Mouse (Mus musculus) cerebellum, postnatal 4 days (tissue): Measurements from ENCODE around the gene Six1.

Experiments
- DNase-seq, 2 experiments: peaks; one replicate each; pipeline ENCODE4 v3.0.0; 2022; ENCODE audit warnings: low spot score in 2 of 2, mixed read lengths in 1 of 2

Six1 gene

DNA sequence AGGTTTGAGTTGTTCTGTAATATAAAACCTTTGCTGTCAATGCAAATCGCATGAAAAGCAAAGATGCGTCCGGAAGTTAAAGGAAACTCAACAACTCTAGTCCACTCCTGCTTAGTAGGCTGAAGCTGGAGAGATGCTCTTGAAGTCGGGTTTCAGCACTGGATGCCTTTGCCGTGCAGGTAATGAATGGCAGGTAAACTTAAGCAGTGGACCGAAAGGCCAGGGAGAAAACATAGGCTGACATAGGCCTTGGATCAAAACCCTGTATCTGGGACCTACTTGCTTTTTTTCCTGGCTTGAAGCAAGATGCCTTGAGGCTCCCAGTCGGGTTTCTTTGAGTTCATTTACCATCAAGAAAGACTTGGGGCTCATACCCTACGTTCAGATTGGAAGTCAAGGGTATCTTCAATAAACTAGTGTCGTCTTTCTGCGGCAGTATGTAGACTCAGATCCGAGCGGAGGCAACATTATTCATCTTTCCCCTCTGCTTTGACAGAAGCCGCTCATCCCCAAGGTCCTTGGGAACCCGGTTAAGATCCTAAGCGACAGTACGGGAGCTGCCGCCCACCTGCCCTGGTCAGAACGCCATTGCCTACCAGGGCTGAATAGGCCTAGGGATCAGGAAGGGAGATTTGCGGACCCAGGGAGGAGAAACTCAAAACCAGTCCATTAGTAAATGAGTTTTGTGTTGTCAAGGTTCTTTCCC, 4.0 kb downstream of the Six1 start:
- no peak for DNase-seq

DNA sequence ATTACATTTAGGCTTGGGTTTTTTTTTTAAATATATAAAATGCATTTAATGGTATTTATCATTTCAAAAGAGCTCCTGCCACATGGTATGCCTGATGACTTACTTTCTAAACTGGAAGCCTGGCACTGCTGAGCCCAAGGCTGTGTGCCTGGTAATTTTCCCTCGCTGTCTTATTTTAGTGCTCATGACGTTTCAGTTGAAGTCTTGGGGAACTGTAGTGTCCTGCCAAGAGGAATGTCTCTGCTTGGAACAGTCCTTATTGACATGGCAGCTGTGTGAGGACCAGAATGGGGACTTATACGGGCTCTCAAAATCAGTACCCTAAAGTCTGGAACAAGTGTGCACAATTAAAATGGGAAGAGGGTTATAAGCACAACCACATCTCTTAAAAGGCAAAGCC, 5.2 kb downstream of the Six1 start:
- DNase-seq, result no peak

DNA sequence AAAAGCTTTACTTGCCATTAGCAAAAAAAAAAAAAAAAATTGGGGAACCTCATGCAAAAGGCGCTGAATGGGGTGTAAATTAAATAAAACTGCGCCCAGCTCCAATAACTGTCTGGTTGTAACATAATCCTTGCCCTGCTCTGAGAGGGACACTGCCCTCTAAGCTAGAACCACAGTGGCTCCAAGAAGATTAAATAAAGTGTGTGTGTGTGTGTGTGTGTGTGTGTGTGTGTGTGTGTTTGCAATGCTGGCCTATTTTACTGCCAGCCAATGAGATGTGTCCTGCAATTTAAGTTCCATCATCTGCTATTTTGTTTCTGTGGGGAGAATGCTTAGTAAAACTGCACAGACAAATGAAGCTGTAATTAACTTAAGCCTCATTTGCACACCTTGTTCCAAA, 6.1 kb downstream of the Six1 start:
- DNase-seq, result no peak

DNA sequence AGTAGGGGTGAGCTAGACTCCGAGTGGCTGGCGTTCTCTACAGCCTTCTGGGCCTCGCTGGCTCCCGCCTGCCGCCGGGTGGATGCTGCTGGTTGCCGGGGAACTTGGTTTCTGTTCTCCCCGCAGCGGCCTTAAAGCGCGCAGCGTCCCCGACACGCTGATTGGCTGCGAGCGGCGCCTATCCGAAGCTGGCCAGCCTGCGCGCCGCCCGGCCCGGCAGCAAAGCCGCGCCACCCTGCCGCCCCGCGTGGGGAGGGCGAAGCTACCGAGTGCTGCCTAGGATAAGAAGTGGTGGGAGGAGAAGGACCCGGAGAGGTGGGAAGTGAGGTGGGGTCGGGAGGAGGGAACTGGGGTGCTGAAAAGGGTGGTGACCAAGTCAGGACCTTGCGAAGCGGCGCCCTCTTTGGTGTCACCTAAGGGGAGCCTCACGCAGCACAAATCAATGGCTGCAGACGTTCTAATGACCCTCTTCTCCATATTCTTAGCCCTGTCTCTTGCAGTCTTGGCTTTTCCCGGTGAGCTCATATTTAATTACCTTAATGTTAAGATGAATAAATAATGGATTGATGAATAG, 7.0 kb downstream of the Six1 start:
- DNase-seq, result no peak

DNA sequence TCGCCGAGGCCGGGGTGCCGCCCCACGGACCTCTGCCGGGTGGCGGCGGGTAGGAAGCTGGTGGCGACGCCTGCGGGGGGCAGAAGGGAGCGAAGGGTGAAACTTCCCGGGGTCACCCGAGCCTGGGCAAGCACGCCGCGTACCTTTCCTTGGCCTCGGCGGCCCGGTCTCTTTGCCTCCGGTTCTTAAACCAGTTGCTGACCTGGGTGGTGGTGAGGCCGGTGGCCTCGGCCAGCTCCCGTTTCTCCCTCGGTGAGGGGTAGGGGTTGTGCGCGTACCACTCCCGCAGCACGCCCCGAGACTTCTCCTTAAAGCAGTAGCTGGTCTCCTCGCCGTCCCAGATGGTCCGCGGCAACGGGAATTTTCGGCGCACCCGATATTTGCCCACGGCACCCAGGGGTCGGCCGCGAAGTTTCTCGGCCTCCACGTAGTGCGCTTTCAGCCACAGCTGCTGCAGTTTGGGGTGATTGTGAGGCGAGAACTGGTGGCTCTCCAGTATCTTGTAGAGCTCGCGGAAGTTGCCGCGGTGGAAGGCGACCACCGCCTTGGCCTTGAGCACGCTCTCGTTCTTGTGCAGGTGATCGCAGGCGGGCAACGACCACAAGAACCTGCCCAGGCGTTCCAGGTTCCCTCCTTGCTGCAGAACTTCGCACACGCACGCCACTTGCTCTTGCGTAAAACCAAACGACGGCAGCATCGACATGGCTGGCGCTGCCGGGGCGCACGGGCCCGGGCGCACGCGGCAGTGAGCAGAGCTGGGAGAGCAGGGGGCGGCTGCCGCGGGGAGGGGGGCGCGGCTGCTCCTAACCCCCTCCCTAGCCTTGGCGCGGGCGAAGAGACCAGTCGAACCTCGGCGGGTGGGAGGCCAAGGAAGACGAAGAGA, 7.7 kb downstream of the Six1 start:
- no peak for DNase-seq

DNA sequence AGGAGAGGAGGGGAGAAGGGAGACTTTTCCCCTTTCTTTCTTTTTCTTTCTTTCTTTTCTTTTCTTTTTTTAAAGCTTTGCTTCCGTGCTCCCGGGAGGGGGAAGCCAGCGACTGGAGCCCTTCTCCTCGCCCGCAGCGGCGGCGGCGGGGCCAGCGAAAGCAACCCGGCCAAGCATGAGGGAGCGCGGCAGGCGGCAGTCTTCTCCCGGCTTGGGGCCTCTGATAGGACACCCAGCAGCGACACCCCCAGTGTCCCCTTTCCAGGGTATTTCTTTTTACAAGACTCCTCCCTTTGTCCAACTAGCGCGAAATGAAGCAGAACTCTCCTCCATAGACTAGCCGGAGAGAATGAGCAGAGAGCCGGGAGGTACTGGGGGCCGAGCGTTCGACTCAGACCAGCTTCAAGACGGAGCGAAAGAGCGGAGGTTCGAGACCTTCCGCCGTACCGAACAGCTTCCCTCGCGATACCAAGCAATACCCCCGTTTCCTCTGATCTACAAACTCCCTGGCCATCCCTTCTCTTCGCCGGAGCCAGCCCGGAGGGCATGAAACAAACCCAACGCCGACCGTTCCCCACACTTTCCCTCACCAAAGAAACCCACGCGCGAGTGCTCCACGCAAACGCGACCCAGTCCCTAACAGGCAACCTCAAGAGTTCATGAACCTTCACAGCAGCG, 8.5 kb downstream of the Six1 start:
- DNase-seq, result no peak

DNA sequence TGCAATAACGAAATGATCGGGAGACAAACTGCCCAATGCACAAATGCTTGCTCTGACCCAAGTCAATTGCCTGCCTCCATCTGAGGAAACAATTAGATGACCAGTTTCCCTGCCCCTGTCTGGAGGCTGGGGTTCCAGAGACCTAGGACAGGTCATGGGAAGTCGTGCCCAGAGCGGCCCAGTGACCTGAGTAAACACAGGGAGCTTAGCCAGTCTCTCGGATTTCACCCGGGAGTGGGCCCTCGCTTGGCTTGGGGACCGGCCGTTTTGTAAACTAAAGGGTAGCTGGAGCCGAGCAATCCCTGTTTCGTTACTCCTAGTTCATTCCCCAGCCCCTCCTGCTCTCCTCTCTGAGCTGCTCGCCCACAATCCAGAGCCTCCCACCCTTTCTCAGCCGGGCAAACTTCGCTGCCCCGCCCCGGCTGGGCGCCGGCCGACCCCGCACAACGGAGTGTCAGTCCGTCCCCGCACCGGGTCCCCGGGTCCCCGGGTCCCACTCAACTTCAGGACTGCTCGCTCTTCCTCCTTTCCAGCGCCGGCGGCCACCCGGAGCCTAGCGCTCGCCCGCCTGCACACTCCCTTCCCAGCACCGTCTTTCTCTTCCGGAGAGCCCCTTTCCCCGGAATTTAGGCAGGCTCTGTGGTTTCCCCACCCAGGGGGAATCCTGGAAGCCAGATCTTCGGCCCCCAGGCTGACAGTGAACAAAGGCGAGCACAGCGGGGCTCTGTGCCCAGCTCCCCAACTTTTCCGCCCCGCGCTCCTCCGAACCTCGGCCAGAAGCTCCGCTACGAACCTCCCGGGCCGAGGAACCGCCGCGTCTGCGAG, 9.3 kb downstream of the Six1 start:
- DNase-seq, result no peak

DNA sequence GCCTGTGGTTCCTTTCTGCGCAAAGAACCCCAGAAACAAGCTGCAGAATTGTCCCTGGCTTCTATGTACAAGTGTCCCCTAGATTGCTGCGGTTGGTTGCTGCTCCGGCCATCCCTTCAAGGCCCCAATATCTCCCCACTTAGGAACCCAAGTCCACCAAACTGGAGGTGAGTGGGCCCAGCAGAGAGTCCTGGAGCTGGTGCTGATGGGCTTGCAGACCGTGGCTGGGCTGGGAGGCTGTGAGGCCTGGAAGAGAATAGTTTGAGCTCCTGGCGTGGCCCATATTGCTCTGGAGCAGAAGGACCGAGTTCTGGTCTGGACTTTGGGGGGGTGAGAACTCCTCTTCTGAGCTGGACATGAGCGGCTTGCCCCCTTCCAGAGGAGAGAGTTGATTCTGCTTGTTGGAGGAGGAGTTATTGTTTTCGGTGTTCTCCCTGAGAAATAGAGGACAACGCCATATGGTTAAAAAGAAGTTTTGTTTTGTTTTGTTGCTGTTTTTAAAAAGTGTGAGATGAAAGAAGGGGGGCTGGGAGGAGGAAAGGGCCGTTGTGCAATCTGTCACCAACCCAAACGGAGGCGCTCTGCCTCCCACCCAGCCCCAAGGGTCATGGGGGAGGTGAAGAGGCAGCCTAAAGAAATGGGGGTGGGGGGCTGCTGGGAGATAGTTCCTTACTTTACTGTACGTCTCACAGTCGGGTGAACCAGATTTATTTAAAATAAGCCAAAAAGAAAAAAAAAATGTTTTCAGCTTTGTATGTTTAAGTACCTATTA, 10.1 kb downstream of the Six1 start:
- DNase-seq, result no peak

DNA sequence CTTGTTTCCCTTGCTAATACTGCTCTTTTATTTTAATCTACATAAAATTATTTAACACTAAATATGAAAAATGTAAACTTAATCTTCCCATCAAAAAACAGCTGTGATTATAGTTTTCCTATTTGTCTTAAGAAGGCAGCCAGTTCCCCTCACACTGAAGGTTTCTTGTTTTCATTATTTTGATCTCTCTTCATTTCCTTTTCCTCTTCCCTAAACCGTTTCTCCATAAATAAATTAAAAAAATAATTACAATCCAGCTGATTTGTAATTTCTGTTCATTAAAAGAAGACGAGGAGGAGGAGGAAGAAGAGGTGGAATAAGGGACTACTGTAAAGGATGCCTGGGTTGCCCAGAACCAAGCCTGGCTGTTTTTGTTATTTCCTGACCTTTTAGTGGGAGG, 10.8 kb downstream of the Six1 start:
- DNase-seq, result no peak

DNA sequence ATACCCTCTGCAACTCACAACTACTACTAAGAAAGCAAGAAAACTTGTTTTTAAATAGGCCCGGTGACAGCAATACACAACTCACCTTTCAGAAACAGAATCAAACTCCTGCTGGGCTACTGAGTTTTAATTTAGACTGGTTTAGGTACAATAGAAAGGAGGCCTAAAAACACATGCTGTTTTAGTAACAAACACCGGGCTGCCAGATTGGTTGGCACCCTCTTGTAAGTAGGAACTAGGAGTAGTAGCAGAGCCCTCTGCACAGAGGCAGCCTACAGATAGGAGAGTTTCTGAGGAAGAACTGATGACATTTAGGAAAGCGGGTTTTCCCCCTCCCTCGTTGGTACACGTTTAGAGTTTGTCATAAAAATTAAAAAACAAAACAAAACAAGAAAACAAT, 11.3 kb downstream of the Six1 start:
- no peak for DNase-seq

DNA sequence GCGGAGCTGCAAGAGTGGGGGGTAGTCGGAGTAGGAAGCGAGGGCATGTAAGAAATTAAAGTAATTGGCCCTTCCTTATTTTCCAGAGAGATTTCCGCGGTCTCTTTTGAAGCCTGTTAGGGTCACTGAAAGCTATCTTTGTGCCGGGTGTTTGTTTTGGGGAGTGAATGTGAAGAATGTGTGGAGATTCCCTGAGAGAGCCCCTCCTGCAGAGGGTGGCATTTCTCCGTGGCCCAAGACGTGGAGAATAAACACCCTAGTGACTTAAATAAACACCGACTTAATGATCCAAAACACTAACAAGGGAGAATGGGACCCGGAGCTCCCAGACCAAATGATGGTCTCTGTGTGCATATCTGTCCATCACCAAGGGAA, 12.4 kb downstream of the Six1 start:
- DNase-seq, result no peak

DNA sequence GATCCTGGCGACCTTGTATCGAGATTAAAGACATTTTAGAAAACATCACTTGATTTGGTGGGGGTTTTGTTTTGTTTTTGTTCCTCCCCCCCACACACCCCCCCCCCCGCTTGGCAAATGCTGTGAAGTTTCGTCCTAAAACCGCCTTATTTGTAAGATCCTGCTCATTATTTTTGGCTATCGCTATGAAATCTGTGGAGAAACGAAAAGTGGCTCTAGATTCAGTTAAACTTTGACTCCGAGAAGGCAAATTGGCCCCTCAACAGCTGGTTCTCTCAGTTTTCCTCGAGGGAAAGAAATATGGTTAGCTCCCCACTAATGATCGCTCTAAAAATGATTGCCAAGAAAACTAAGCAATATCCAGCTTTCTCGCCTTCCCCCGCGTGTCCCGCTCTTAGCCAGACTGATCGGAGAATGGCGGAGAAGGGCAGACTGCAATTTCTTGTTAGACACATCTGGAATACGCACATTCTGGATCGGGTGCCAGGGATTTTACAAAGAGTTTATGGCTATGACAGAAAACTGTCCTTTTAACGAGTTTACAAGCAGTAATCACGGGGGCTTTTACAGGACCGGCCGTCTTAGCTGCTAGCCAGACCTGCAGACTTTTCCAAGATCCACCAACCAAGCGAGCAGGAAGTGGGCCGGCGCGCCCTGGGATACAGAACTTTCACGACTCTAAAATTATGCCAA, 13.0 kb downstream of the Six1 start:
- no peak for DNase-seq

DNA sequence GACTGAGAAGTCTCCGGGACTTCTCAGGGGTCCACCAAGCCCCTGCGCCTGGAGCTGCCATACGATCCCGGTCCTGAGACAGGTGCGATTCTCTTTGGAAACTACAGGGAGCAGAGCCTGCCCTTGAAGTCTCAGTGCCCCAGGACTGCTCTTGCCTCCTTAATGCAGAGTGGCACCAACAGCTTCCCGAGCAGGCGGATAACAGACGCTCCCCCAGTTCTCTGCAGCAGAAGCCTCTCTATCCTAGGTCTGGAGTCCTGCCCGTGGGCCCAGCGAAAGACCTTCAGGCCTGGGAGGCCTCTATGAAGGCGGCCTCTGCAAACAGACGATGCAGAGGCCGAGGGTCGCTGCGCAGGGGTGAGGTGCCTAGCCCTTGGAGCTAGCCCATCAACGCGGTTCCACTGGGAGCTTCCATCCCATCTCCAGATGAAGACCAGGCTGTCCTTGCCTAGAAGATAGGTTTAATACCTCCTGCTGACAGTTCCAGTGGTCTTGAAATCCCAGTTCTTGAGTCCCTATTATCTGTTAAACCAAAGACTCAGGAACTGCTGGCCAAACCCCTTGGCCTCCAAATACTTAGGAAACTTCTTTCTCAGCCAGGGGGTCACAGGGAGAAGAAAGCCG, 13.6 kb downstream of the Six1 start:
- no peak for DNase-seq

DNA sequence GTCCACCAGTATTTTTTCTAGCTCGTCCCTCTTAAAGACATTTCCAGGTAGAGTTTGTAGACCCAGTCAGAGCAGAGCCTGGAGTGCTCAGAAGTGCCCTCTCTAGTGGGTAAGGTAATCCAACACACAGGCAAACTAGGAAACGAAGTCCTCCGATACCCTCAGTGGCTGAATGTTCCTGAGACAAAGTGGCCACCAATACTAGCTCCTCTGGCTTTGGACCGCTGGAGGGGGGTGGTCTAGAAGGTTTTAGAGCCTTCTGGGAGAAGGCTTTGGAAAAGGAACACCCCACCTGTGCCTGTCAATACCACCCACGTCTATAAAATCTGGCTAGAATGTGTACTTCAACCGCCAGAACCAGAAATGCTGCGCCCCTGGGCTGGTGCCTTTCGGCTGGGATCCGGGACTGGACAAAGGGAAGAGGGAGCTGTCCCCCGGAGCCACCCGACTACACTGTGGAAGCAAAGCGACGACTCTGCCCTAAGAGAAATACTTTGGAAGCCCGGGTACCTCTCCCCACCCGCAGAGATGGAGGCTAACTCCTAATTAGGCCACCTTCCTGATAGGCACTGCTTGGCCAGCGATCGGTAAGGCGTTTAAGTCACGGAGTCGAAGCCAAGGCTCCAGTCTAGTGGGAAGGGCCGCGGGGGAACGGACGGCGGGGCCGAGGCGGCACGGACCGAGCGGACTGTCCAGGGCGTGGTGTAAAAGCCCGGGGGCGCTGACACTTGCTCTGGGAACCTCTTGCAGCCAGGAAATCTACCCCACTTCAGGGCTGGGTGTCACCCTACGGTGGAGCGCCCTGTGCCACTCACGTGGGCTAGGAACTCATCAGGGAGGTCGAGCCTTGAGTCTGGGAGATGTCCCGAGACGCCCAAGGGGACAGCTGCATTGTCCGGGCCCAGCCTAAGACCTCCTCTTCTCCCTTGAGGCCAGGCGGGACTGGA, 14.4 kb downstream of the Six1 start:
- no peak for DNase-seq

DNA sequence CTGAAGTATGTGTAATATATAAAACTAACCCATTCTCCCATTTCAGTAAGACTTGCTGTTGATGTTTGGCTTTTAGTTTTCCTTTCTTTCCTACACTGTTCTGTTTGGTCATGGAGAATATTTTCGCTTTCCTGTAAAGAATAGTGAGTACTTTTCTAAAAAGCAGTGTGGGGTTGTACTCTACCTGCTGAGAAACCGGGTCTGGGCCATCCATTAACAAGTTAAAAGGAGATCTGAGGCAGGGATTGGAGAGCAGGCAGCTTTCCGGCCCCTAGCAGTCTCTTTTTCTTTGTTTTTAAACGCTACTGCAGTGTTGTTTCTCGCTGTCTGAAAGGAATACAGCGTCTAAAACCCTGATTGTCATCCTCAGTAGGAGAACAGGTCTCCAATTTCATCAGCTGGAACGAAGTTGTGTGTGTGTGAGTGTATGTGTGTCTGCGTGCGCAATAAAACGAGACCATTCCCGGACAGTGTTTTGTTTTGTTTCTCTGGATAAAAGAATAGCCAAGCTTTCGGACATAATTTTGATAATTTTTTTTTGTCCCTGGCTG, 15.2 kb downstream of the Six1 start:
- no peak for DNase-seq

DNA sequence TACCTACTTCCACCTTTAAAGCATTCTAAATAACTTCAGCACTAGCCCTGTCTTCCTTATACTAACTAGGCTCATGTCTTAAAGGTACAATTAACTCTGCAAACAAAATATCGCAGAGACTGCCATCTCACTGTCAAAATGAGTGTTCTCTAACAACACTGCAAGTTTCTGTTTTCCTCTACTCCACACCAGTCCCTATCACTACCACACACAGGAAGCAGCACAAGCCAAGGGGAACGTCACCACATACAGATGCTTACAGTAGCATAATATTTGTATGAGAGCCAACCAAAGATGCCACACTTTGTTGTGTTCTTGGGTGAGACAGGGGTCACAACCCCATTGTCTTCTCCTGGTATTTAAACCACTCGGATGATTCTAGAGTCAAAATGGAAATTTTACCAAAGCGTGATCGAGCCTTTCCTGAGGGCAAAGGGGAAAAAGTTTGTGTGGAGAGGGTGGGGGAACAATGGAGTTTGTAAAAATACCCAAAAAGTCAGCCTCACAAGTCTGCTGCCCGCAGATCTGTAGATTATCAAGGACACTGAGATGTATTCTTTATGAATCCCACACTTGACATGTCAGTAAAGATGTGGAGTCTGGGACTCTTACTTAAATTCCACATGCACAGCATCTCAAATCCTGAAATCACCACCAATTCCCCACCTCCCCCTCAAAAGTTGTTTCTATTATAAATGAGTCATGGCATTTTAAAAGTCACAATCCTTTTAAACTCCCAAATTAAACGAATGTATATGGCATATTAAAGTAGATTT, 16.1 kb downstream of the Six1 start:
- no peak for DNase-seq
